Mouse (Mus musculus): ENCODE data around the gene Ufsp2. TPM values are rescaled to one million over a fixed set of nuclear protein-coding genes. Genes with fewer than 3 reads are reported as not detected.
A peak's percentile ranks its signal among the peaks of the same experiment; 100 is the strongest.

Gene Ufsp2
- 10 to 100 TPM; 57.4 to 58.4 TPM for total RNA-seq (2021)

GRCm38 (mm10) chr8:45975126-45975836 lies at the start of gene Ufsp2, which contains the start of gene 1700029J07Rik:
Gene Ufsp2, plus strand, starts transcription at chr8:45975528.
Gene 1700029J07Rik, minus strand, starts transcription at chr8:45975252.
- peak; percentile 97 to 98 for DNase-seq (ENCODE audit: low spot score in 2 of 2)
- intact Hi-C loops (cut with DNase I) = no loop called here

DNA sequence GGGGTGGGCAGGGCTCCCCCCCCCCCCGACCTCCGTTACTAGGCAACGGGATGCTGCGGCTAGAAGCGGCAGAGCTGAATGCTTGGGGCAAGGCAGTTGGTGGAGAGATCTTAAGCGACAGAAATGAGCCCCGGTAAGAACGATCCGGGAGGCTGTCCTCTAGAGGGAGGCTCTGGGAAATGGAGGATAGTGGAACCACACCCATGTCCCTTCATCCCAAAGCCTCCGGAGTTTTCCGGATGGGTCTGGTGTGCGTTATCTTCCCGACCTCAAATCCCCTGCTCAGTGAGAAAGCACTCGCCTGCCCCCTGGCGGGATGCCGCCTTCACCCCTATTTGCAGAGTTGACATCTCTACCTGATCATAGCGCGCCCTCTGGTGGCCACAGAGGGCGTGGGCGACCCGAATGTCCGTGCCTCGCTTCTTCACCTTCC lies 40.7 kb upstream of the Ufsp2 start, which contains the start of gene Ccdc110:
Ccdc110 (plus strand) TSS at position 38 of the 433 bp plus-strand sequence.
- intact Hi-C loops (cut with DNase I) = loop anchor here (1.0 to 5.0 kb wide), 4 partner anchors 117 to 572 kb away; no protein-coding TSS in a partner anchor

DNA sequence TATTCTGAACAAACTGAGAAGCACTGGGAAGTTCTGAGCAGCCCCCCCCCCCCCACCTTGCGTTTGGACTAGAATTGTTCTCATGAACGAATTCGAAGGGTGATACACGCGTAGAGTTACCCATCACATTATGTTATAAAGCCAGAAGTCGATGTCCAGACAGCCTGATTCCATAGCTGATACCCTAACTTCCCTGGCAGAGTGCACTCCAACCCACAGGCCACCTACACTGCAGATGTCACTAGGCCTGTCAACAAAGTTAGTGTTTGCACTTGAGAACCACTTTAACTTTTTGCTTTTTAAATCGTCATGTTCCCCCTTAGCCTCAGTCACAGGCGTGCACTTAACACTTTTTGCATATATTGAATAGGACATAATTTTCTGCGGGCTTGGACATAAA lies 38.3 kb upstream of the Ufsp2 start:
- no peak for DNase-seq (ENCODE audit: low spot score in 2 of 2)
- intact Hi-C loops (cut with DNase I) = no loop called here

More for the DNA sequence above, 40.7 kb upstream of the Ufsp2 start, which contains the start of gene Ccdc110:
- peak; percentile 94 to 96 for DNase-seq (ENCODE audit: low spot score in 2 of 2)

DNA sequence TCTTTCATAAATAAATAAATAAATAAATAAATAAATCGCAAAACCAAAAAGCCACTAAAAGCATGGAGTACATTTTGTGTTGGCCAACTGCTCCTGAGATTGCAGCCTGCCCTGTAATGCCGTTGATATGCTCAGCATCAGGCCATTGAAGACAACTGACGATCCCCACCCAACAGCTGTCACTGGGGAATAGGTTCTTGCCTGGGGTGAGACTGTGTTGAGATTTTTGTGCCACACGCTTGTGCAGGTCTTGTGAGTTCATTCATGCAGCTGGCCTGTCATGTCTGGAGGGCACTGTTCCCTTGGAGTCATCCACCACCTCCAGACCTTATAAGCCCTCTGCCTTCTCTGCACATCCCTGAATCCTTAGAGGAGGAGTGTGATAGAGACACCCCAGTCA lies 29.0 kb upstream of the Ufsp2 start:
- DNase-seq (ENCODE audit: low spot score in 2 of 2) = no peak
- intact Hi-C loops (cut with DNase I) = no loop called here

DNA sequence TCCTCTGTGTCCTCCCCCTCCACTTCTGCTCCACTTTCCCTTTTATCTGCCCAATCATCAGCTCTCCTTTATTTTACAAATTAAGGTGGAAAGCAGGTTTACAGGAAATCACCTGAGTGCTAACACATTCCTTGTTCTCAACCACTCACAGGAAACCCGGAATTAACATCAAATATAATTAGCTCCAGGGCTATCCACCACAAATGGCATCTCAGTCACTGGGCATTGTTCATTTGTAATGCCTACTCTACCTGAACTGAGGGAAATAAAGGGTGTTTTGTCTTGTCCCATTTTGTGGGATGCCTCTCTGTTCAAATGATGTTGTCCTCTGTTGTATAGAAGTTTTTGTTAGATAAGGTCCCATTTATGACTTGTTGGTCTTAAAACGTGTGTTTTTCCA lies 24.7 kb upstream of the Ufsp2 start:
- intact Hi-C loops (cut with DNase I) = no loop called here
- no peak for DNase-seq (ENCODE audit: low spot score in 2 of 2)

- intact Hi-C loops (cut with DNase I) = no loop called here
- DNase-seq (ENCODE audit: low spot score in 2 of 2) = no peak
Measured at GRCm38 (mm10) chr8:45970894-45971293, 4.4 kb upstream of the Ufsp2 start.

GRCm38 (mm10) chr8:45973988-45974505 lies 1.3 kb upstream of the Ufsp2 start:
- no peak for DNase-seq (ENCODE audit: low spot score in 2 of 2)
- intact Hi-C loops (cut with DNase I) = no loop called here

GRCm38 (mm10) chr8:45975837-45976468 lies 625 bp downstream of the Ufsp2 start:
- intact Hi-C loops (cut with DNase I) = no loop called here
- DNase-seq (ENCODE audit: low spot score in 2 of 2) = no peak

DNA sequence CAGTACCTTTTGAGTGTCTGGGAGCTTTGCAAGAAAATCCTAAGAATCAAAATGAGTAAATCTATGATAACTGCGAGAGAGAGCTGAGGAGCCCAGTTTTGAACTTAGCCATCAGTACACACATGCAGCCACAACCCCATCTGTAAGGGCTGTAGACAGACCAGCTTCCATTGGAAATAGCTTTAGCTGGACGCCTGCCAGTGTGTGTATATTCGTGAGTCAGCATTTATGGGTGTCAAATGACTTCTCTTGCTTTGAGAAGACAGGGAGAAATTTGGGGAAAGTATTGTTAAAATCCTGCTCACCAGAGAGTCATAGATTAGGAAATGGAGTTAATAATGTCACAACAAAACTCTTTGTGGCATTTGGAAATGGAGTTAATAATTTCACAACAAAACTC lies 11.3 kb downstream of the Ufsp2 start:
- DNase-seq (ENCODE audit: low spot score in 2 of 2) = no peak
- intact Hi-C loops (cut with DNase I) = no loop called here

GRCm38 (mm10) chr8:45988189-45988588 lies 12.9 kb downstream of the Ufsp2 start:
- intact Hi-C loops (cut with DNase I) = no loop called here
- no peak for DNase-seq (ENCODE audit: low spot score in 2 of 2)

GRCm38 (mm10) chr8:45990631-45991310 lies 15.4 kb downstream of the Ufsp2 start:
- intact Hi-C loops (cut with DNase I) = no loop called here
- DNase-seq (ENCODE audit: low spot score in 2 of 2) = no peak

GRCm38 (mm10) chr8:45994111-45994510 lies 18.8 kb downstream of the Ufsp2 start:
- no peak for DNase-seq (ENCODE audit: low spot score in 2 of 2)
- intact Hi-C loops (cut with DNase I) = no loop called here

GRCm38 (mm10) chr8:45995576-45995975 lies 20.2 kb downstream of the Ufsp2 start:
- intact Hi-C loops (cut with DNase I) = no loop called here
- DNase-seq (ENCODE audit: low spot score in 2 of 2) = no peak

- DNase-seq (ENCODE audit: low spot score in 2 of 2) = no peak
- intact Hi-C loops (cut with DNase I) = no loop called here
Measured at GRCm38 (mm10) chr8:45998228-45998627, 22.9 kb downstream of the Ufsp2 start.

- peak; percentile 32 to 36 for DNase-seq (ENCODE audit: low spot score in 2 of 2)
Measured at GRCm38 (mm10) chr8:45999138-45999783, 23.9 kb downstream of the Ufsp2 start, which contains the start of gene Lrp2bp. Gene Lrp2bp, plus strand, starts transcription at chr8:45999303.

GRCm38 (mm10) chr8:45999784-46000705 lies 24.7 kb downstream of the Ufsp2 start:
- intact Hi-C loops (cut with DNase I) = loop anchor here (5.0 kb wide), 1 partner anchor 162 kb away; no protein-coding TSS in a partner anchor
- DNase-seq (ENCODE audit: low spot score in 2 of 2) = peak; percentile 99

More at GRCm38 (mm10) chr8:45999138-45999783, 23.9 kb downstream of the Ufsp2 start, which contains the start of gene Lrp2bp:
- intact Hi-C loops (cut with DNase I) = no loop called here

- DNase-seq (ENCODE audit: low spot score in 2 of 2) = no peak
- intact Hi-C loops (cut with DNase I) = no loop called here
Measured at GRCm38 (mm10) chr8:46005596-46005995, 30.3 kb downstream of the Ufsp2 start, which contains the start of gene Ankrd37. Gene Ankrd37, minus strand, starts transcription at chr8:46005707.

DNA sequence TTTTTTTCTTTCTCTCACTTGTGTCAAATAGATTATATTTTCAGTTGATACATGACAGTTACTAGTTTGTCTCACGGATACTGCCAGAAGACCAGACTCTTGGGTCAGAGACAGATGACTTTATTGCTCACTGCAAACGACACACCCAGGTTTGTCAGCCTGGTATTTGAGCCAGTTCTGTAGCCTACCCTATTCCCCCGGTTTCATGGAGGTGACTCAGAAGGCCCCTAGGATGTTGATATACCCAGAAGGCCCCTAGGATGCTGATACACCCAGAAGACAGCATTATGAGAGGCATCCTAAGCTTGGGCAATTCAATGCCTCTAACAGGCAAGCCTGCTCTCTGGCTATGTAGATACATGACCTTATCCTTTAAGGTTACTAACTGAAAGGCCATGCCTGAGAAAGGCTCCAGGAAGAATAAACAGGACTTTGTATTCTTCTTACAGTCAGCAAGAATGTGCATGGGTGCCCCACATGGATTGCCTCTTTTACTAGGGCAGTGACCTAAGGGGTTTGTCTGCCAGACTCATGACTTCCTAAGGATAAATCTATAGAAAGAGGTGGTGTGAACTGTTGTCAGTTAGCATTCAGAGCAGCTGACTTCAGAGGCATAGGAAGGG lies 31.8 kb downstream of the Ufsp2 start:
- intact Hi-C loops (cut with DNase I) = no loop called here
- DNase-seq (ENCODE audit: low spot score in 2 of 2) = no peak

Data from left cerebral cortex, postnatal 36 days (tissue).